Mouse (Mus musculus) spleen, adult 12 weeks (tissue): ENCODE results near the gene Clic4.

Source experiments
- DNase-seq: peaks from one replicate; pipeline ENCODE4 v3.0.0; 2022; ENCODE audit warnings: low spot score

The Clic4 gene

DNA sequence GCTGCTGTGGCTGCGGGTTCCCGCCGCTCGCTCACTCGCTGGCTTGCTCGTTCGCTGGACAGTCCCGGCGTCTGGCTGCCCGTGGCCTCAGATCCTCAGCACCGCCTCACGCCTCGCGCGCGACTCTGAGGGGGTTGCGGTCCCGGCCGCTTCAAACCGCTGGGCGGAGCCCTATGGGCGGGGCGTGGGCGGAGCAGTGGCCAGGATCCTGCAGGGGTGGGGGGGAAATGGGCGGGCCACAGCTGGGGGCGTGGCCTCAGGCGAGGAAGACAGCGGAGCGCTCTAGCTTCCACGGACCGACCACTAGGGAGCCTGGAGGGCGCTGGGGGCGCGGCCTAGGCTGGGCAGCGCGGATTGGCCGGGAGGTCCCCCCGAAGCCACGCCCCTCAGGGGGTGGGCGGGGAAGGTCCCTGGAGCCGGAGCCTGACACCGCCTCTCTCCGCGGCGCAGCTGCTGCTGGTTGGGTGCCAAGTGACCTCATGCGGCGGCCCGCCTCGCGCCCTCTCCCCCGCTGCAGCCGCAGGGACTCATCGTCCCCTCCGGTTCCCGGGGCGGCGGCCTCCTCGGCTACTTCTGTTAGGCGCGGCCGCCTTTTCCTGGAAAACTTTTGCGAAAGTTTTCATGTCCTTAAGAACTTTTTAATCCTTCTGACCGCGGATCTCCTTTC is at the start of gene Clic4:
TSS of gene Clic4 (minus strand) at position 175 of the 667 bp plus-strand sequence.
- peak; percentile 99 for DNase-seq

GRCm38 (mm10) chr4:135317966-135318365 is 45.4 kb upstream of the Clic4 start:
- DNase-seq: peak; percentile 60

- no peak for DNase-seq
These were observed 44.9 kb upstream of the Clic4 start for GRCm38 (mm10) chr4:135317539-135317938.

DNA sequence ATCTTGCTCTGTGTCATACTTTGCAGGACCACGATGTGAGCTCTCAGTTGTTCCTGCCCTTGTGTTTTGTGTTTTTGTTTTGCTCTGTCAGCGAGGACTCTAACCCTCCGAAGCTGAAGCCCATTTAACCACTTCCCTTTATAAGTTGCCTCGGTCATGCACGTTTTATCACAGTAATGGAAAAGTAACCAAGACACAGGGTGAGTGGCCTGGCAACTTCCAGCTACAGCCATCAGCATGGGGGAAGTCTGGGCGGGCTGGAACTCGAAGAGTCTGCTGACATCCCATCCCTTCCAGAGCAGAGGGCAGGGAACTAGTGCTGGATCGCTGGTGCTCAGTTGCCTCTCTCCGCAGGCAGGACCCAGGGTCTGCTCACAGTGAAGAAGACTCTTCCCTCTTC is 42.7 kb upstream of the Clic4 start:
- DNase-seq: no peak

GRCm38 (mm10) chr4:135314419-135314832 is 41.8 kb upstream of the Clic4 start:
- DNase-seq: peak; percentile 37

- DNase-seq: peak; percentile 51
These were observed 41.2 kb upstream of the Clic4 start for GRCm38 (mm10) chr4:135313761-135314241.

GRCm38 (mm10) chr4:135313111-135313691 is 40.6 kb upstream of the Clic4 start:
- DNase-seq: peak; percentile 21

GRCm38 (mm10) chr4:135312706-135313105 is 40.1 kb upstream of the Clic4 start:
- no peak for DNase-seq

- no peak for DNase-seq
These were observed 37.8 kb upstream of the Clic4 start for GRCm38 (mm10) chr4:135310371-135310770.

GRCm38 (mm10) chr4:135309726-135310125 is 37.1 kb upstream of the Clic4 start:
- no peak for DNase-seq

DNA sequence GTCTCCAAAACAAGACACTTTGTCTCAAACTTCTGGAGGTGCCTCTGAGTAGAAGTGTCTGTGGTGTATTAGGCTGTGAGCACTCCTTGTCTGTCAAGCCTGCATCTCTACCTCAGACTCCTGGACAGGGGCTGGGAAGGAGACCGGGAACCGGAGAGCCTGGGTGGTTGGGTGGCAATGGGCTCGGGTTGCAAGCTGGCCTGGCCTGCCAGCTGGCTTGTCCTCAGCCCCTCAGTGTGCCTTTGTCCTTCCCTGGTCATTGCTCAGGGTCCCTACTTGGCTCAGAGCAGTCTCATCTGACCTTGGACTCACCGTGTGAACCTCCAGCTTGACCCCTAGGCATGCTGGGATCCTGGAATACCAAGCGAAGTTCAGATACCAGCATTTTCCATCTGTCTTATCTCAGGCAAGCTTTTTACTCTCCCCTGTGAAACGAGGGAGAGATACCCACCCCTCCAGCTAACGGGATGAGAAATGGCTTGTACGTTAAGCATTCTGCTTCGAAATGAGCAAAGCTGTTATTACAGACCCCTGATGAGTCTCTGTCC is 36.6 kb upstream of the Clic4 start:
- no peak for DNase-seq

DNA sequence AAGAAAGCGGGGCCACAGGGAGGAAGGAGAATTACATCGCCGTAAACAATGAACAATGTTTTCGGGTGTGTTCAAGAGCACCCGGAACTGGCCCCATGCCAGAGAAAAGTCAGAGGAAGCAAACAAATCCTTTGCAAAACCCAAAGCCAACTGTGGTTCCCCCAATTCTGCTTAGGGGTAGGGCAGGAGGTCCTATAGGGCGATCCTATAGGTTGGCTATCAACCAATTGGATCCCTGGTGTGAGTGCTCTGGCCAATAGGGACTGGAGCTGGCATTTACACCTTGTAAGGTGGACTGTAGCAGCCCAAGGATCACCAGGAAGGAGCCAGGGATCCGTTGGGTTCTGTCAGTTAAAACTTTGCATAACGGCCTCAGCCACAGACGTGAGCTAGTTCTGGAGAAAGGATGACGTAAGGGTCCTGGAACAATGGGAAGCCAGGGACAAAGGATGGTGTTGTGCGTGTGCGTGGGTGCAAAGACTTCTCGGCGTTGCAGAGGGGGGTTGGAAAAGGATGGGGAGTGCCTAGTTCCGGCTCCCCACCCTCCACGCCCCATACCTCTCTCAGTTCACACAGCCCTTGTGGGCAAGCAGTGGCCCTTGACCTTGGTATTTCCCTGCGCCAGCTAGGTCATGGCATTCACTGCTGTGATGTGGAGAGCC is 34.5 kb upstream of the Clic4 start:
- DNase-seq: no peak

DNA sequence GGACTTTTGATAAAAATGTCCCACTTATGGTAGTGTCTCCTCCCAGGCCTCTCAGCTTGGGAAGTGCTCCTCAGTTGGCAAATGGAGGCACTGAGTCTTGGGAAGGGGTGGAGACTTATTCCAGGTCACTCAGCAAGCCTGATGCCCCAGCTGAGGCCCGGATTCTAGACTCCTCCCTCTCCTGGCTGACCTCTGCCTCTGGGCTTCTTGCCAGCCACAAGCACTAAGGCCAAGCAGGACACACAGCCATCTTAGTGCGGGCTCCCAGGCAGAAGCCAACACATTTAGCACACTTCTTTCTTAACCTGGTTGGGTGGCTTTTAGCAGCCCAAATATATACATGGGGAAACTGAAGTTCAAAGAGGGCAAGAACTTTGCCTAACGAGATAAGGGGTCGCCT is 33.9 kb upstream of the Clic4 start:
- DNase-seq: no peak

GRCm38 (mm10) chr4:135302261-135302660 is 29.6 kb upstream of the Clic4 start:
- DNase-seq: no peak

DNA sequence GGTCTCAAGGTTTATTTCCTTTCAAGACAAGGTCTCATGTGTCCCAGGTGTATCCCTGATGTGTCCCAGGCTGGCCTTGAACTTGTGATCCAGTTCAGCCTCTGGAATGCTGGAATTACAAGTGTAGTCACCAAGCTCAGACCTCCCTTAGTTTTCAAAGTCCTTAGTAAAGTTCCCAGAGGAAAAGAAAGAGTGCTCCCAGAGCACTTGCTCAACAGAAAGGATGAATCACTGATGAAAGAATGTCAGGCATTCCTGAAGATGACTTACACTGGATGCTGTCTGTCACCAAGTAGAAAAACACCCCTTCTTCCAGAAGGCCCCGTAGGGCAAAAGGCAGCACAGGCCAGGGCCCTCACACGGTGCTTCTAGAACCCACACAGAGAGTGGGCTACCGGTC is 28.6 kb upstream of the Clic4 start:
- DNase-seq: no peak

GRCm38 (mm10) chr4:135300248-135301041 is 27.8 kb upstream of the Clic4 start:
- DNase-seq: no peak

GRCm38 (mm10) chr4:135298680-135299079 is 26.1 kb upstream of the Clic4 start:
- no peak for DNase-seq

DNA sequence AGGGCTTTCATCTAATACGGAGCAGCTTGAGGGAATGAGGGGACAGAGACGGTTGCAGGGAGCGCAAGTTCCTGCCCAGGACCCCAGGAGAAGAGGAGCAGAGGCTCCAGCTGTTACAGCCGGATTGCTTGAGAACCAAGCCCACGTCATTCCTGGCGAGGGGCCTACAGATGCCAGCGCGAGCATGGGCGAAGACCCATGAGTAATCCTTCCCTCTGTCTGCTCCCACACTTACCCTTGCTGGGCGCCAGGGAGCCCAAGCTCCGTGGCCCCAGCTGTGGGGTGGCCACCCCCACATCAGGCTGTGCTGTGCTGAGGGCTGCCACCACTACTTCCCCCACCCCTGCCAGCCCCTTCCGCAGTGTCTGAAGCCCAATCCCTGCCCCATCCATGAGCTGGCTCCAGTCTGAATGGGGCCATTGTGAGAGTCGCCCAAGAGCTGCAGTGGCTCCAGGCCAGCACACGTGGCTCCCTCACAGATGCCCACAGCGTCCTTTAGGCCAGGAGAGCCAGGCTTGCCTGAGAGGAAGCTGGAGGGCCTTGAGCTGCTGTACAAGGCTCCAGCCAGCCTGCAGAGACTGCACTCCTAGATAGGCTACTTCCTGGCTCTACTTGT is 25.4 kb upstream of the Clic4 start:
- DNase-seq: no peak

DNA sequence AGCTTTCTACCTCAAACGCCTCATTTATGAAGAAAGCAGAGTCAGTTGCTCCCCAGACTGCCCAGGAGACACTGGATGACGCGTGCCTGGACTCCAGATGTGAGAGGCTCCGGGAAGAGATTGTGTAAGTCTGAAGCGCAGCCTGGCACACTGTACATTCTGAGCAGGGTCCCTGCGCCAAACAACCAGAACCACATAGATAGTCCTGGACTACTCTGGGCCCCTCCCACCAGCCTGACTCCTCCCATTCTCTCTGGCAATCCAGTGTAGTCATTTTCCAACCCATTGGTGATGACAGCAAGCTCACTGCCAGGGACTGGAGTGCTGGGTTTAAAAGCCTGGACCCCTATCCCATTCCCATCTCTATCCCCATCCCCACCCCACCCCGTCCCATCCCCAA is 24.5 kb upstream of the Clic4 start:
- no peak for DNase-seq

DNA sequence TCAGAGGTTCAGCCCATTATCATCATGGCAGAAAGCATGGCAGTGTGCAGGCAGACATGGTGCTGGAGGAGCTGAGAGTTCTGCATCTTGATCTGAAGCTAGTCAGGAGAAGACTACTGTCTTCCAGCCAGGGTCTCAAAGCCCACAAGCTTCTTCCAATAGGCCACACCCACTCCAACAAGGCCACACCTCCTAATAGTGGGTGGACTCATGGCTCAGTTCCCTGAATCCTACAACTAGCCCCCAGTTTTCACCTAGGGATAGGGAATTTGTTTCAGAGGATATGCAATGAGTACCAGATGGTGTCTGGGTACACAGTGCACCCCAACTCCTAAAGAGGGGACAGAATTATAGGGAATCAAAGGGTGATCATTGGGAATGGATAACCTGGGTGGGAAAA is 24.0 kb upstream of the Clic4 start:
- no peak for DNase-seq

- DNase-seq: no peak
These were observed 21.2 kb upstream of the Clic4 start for GRCm38 (mm10) chr4:135293813-135294212.
